Mouse (Mus musculus) intestine, postnatal 0 days (tissue): ENCODE results near the gene Chrne. TPM values are rescaled to one million over a fixed set of nuclear protein-coding genes. Genes with fewer than 3 reads are reported as not detected.

Experiments
- ATAC-seq: fragments of 200-750 bp; cut with Nextera tagmentation; 2 replicates; pipeline ENCODE4 v1.8.0; 2017; ENCODE audit warnings: mild to moderate bottlenecking, moderate TSS enrichment, moderate library complexity
- H3K27ac ChIP-seq: fragments of 300-500 bp; sonication (generic); 2 replicates; pipeline ENCODE4 v1.5.1; 2014; ENCODE audit warnings: mild to moderate bottlenecking, low read depth, low read length, moderate library complexity
- H3K27me3 ChIP-seq: fragments of 300-500 bp; sonication (generic); replicated peaks from 2 replicates; pipeline ENCODE4 v1.6.1; 2014; ENCODE audit warnings: low read length, mixed read lengths; ENCODE audit not compliant: control insufficient read depth, insufficient read depth
- H3K36me3 ChIP-seq: fragments of 300-500 bp; sonication (generic); 2 replicates; pipeline ENCODE4 v1.6.1; 2014; ENCODE audit warnings: mild to moderate bottlenecking, moderate library complexity; ENCODE audit not compliant: control insufficient read depth, insufficient read depth
- H3K4me1 ChIP-seq: fragments of 300-500 bp; sonication (generic); replicated peaks from 2 replicates; pipeline ENCODE4 v1.6.1; 2014; ENCODE audit warnings: antibody characterized with exemption, low read length, mixed read lengths; ENCODE audit not compliant: control insufficient read depth, insufficient read depth
- H3K4me2 ChIP-seq: fragments of 300-500 bp; sonication (generic); replicated peaks from 2 replicates; pipeline ENCODE4 v1.6.1; 2014; ENCODE audit warnings: low read depth, mild to moderate bottlenecking, moderate library complexity
- H3K4me3 ChIP-seq: fragments of 300-500 bp; sonication (generic); 2 replicates; pipeline ENCODE4 v1.5.1; 2014; ENCODE audit warnings: low read depth, low read length
- H3K9ac ChIP-seq: fragments of 300-500 bp; sonication (generic); 2 replicates; pipeline ENCODE4 v1.6.1; 2014; ENCODE audit warnings: mild to moderate bottlenecking, low read depth, low read length
- H3K9me3 ChIP-seq: fragments of 300-500 bp; sonication (generic); 2 replicates; pipeline ENCODE4 v1.6.1; 2016; ENCODE audit warnings: mixed run types; ENCODE audit not compliant: control insufficient read depth
- CTCF ChIP-seq: sonication (generic); IDR thresholded peaks from 2 replicates; pipeline ENCODE4 v1.5.1; 2016; ENCODE audit warnings: low read depth, mild to moderate bottlenecking, control low read depth, antibody characterized with exemption, moderate library complexity
- WGBS: fragments of 180-500 bp; shearing (Covaris S2); extraction: QIAGEN DNeasy Blood & Tissue Kit; methylation state at CpG from one replicate; pipeline ENCODE4 v1.1.7; 2014; 5-methylcytosine and 5-hydroxymethylcytosine counted together
- polyA plus RNA-seq: library from polyadenylated mRNA; unstranded; fragments of >200 nt; fragmentation: Nextera tagmentation; extraction: Ambion mirVana; gene quantifications from 2 replicates; pipeline ENCODE4 v1.2.1, GENCODE M21; 2015

Chrne gene
- polyA plus RNA-seq, 1 experiment from 2014 or later, result 0.12 TPM

DNA sequence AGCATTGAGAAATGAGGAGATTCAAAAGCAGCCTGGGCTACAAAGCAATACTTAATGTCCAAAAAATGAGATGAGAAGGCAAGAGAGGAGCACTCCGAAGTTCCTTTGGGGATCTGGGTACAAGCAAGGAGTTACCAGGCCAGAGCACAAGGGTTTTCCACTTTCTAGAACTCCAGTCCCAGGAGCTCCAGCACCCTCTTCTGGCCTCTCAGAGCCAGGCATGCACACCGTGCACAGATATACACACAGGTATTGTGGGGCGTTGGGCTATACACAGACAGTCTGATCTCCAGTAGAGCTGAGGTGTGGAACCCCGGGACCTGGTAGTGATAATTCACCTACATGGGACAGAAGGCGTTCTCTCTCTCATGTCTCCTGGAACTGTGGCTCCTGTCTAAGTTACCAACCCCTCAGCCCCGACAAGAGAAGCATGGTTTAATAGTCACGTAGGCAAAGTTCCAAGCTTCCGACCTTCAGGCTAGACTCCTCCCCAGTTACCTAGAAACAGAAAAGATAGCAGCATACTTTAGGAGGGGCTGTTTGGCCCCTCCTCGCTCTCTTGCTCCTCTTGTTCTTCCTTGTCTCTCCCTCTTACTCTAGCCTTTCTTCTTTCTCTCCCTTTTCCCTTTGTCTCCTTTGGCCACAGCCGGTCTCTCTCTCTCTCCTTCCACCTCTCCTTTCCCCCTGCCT lies 4.2 kb upstream of the Chrne start:
- Histone ChIP-seq H3K9ac (no peak overlapping the region), H3K27ac (no peak overlapping the region), H3K36me3 (no peaks in the 10 kb centered on the region), H3K9me3 (no peaks in the 10 kb centered on the region), H3K4me3 (no peak overlapping the region), H3K27me3 (no peaks in the 10 kb centered on the region), H3K4me2 (no peak overlapping the region), H3K4me1 (0 out of 2 replicates have a peak, but pooled peaks cover 9% of the 10 kb centered on the region)
- no peak for ATAC-seq
- peak; percentile 62 for TF ChIP-seq CTCF
- WGBS, result 60% methylated on average over 10 of the region's 10 CpGs

DNA sequence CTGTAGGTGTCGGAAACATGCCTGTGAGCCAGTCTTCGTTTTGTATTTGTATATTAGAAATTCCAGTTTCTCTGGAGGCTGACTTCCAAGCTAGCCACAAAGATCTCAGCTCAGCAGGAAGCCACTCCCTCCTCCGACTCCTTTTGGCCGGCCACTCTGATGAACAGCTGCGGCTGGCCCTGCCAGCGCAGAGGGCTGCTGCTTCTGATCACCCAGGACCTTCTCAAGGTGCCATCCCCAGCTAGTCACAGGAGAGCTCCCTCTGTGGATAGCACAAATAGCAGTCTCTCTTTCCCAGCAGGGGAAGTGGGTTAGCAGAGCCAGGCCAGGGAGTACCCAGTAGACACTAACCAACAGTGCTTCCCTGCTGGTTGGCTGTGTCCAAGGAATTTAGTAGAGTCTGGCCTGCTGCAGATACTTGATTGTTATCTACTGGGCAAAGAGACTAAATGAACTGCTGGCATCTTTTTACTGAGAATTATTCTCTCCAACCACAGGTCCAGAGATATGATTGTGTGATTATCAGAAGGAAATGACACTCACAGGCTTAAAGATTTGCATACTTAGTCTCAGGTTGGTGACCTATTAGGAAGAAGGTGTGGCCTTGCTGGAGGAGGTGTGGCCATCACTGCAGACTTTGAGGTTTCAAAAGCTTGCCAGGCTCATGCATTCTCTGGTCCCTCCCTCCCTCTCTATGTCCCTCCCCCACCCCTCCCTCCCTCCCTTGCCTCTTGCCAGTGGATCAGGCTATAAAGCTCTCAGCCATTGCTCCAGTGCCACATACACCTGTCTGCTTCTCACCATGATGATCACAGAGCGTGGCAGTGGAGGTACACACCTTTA lies 3.2 kb upstream of the Chrne start:
- no peaks in the 10 kb centered on the region for H3K27me3 ChIP-seq
- H3K9me3 ChIP-seq, result no peaks in the 10 kb centered on the region
- no peaks in the 10 kb centered on the region for H3K36me3 ChIP-seq
- ATAC-seq, result peak; percentile 80
- 0 out of 2 replicates have a peak, but pooled peaks cover 9% of the 10 kb centered on the region for H3K4me1 ChIP-seq
- H3K27ac ChIP-seq, result no peak overlapping the region
- no peak overlapping the region for H3K9ac ChIP-seq
- H3K4me3 ChIP-seq, result no peak overlapping the region
- WGBS, result 36% methylated on average over 7 of the region's 7 CpGs
- no peak overlapping the region for H3K4me2 ChIP-seq
- peak; percentile 17; the same call in 1 of the 2 replicates for TF ChIP-seq CTCF

DNA sequence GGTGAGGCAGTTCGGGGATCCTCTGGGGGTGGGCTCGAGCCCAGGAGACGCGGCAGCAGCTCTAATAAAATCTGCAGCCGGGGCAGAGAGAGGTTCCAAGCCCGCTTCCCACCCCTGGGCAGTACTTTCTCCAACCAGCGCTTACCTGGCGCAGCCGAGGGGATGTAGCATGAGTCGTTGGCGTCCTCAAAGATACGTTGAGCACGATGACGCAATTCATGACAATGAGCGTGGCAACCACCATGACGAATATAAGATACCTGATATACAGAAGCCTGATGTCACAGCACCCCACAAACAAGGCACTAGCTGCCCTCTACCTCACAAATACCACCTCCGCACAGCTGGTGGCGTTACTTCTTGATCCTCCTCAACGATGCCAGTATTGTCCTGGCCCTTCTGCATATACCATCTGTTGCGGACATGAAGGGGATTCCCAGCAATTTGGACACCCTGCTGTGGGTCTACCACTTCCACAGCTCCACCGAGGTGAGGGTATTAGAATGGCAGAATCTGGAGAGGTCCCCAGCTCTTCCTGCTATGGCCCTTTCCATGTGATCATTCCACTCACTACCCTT lies 3.4 kb downstream of the Chrne start, which contains the start of gene 4930544D05Rik:
TSS of gene 4930544D05Rik (plus strand) at position 333 of the 578 bp plus-strand sequence.
- ATAC-seq, result peak; percentile 21; the same call in 1 of the 2 replicates
- peaks cover 25% of the 10 kb centered on the region for H3K36me3 ChIP-seq
- H3K27me3 ChIP-seq, result no peaks in the 10 kb centered on the region
- no peak for TF ChIP-seq CTCF
- no peaks in the 10 kb centered on the region for H3K9me3 ChIP-seq
- peak within 1 kb of the TSS; percentile 32 for H3K9ac ChIP-seq
- H3K4me2 ChIP-seq, result peak within 1 kb of the TSS; percentile 83
- H3K27ac ChIP-seq, result peak within 1 kb of the TSS; percentile 66
- 15% methylated on average over 21 of the region's 21 CpGs for WGBS
- peaks cover 8% of the 10 kb centered on the region for H3K4me1 ChIP-seq
- H3K4me3 ChIP-seq, result peak within 1 kb of the TSS; percentile 39

DNA sequence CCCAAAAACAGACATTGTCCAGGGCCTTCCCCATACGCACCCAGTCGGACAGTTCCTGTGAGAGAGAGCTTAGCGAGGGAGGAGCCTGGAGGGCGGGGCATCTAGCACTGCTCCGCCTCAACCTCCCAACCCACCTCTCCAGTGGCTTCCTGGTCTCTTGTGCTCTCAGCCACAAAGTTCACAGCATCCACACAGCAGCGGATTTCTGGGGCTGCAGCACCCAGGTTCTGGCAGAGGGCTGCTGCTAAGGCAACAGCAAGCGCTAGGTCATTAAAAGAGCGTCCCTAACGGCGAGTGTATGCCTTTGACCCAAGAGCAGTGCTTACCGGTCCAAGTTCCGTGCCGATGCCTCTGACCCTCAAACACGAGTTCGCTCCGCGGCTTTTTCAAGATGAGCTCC lies 3.9 kb downstream of the Chrne start:
- peaks cover 8% of the 10 kb centered on the region for H3K4me1 ChIP-seq
- H3K4me3 ChIP-seq, result peak overlapping the region; percentile 39
- 0 out of 2 replicates have a peak, but pooled peaks have one; percentile 29 for TF ChIP-seq CTCF
- no peaks in the 10 kb centered on the region for H3K9me3 ChIP-seq
- peak overlapping the region; percentile 32 for H3K9ac ChIP-seq
- H3K36me3 ChIP-seq, result peaks cover 30% of the 10 kb centered on the region
- peak overlapping the region; percentile 83 for H3K4me2 ChIP-seq
- no peaks in the 10 kb centered on the region for H3K27me3 ChIP-seq
- peak overlapping the region; percentile 66 for H3K27ac ChIP-seq
- under 1% methylated on average over 17 of the region's 17 CpGs for WGBS
- ATAC-seq, result peak; percentile 85

DNA sequence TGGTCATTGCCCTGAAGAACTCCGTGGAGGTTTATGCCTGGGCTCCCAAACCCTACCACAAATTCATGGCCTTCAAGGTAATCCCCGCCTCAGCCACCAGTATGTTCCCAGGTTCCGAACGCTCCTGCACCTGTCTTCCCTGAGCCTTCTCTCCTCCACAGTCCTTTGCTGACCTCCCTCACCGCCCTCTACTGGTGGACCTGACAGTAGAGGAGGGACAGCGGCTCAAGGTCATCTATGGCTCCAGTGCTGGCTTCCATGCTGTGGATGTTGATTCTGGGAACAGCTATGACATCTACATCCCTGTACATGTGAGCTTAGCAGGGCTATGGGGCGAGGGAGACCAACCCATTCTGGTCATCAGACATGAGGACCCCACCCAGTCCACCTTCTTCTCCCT lies 6.5 kb downstream of the Chrne start:
- no peak overlapping the region for H3K4me2 ChIP-seq
- peaks cover 8% of the 10 kb centered on the region for H3K4me1 ChIP-seq
- peaks cover 56% of the 10 kb centered on the region for H3K36me3 ChIP-seq
- H3K27me3 ChIP-seq, result no peaks in the 10 kb centered on the region
- ATAC-seq, result no peak
- no peak overlapping the region for H3K27ac ChIP-seq
- H3K9me3 ChIP-seq, result no peaks in the 10 kb centered on the region
- H3K4me3 ChIP-seq, result no peak overlapping the region
- 84% methylated on average over 7 of the region's 7 CpGs for WGBS
- no peak overlapping the region for H3K9ac ChIP-seq
- TF ChIP-seq CTCF, result peak; percentile 57

DNA sequence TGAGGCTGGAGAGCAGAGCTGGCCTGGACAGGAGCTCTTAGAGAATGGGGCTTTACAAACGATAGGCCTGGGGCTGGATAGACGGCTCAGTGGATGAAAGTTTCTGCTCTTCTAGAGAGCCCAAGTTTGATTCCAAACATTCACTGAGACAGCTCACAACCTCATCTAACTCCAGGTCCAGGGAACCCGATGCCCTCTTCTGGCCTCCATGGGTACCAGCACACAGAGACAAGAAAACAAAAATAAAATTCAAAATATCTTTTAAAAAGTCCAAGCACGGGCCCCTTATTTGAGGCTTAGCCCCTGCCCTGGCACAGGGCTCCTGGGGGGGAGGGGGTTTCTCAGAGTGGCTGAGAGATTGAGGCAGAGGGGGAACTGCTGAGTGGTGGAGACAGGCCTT lies 8.3 kb downstream of the Chrne start:
- H3K9me3 ChIP-seq, result no peaks in the 10 kb centered on the region
- H3K4me1 ChIP-seq, result peaks cover 8% of the 10 kb centered on the region
- peak; percentile 44 for TF ChIP-seq CTCF
- H3K9ac ChIP-seq, result no peak overlapping the region
- no peak overlapping the region for H3K4me2 ChIP-seq
- no peak for ATAC-seq
- H3K27ac ChIP-seq, result no peak overlapping the region
- H3K4me3 ChIP-seq, result no peak overlapping the region
- no peaks in the 10 kb centered on the region for H3K27me3 ChIP-seq
- H3K36me3 ChIP-seq, result peaks cover 74% of the 10 kb centered on the region
- 81% methylated on average over 4 of the region's 4 CpGs for WGBS
